Mouse (Mus musculus): ENCODE results near the gene Etfb. TPM values are rescaled to one million over a fixed set of nuclear protein-coding genes. Genes with fewer than 3 reads are reported as not detected.

The Etfb gene
- polyA plus RNA-seq, 1 experiment from 2014 or later = 668 TPM

DNA sequence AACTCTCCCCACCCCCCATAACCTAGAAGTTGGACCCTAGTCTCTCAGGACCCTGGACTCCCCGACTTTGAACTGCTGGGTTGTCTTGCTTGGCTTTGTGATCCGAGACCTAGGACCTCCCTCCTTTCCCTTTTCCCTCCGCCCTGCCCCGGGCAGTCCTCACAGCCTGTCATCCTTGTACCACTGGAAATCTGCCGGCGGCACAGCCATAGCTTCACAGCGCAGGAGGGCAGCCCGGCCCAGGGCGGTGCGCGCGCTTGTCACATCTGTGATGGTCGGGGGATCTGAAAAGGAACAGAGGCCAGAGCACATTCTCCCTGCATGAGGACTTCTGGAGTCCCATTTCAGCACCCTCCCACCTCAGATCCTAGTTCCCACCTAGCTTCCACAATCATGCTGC lies 32.5 kb downstream of the Etfb start:
- Histone ChIP-seq H3K27me3 (peaks cover 48% of the 10 kb centered on the region), H3K4me3 (no peak overlapping the region), H3K4me2 (peak overlapping the region; percentile 27; the same call in 1 of the 2 replicates), H3K9me3 (replicated peaks) (no peaks in the 10 kb centered on the region), H3K4me1 (replicated peaks) (peaks cover 9% of the 10 kb centered on the region), H3K9ac (no peak overlapping the region), H3K36me3 (no peaks in the 10 kb centered on the region), H3K27ac (no peak overlapping the region)
- no peak for ATAC-seq (replicated peaks; ENCODE audit: insufficient number of reproducible peaks, insufficient read depth, low FRiP score, low read depth)
- WGBS = 1% methylated on average over 13 of the region's 13 CpGs

DNA sequence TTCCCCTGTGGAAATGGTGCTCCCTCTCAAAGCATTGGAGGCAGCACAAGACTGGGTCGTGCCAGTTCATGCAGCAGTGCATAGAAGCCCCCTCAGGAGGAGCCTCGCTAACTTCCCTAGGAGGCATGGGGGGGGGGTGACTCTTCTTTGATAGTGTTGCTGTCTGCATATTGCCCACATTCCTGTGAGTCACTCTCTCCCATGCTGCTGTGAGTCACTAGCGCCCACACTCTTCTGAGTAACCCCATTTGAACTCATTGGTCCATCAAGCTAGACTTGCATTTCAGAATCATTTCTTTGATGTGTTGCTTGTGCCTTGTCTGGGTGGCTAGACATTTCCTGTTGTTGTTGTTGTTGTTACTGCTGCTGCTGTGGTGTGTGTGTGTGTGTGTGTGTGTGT lies 37.3 kb downstream of the Etfb start:
- peaks cover 11% of the 10 kb centered on the region for H3K4me1 ChIP-seq (replicated peaks)
- WGBS = 67% methylated on average over 3 of the region's 3 CpGs
- H3K9me3 ChIP-seq (replicated peaks) = no peaks in the 10 kb centered on the region
- peaks cover 29% of the 10 kb centered on the region for H3K27me3 ChIP-seq
- H3K9ac ChIP-seq = no peak overlapping the region
- no peak overlapping the region for H3K4me3 ChIP-seq
- no peak for ATAC-seq (replicated peaks; ENCODE audit: insufficient number of reproducible peaks, insufficient read depth, low FRiP score, low read depth)
- H3K36me3 ChIP-seq = no peaks in the 10 kb centered on the region
- no peak overlapping the region for H3K4me2 ChIP-seq
- no peak overlapping the region for H3K27ac ChIP-seq

GRCm38 (mm10) chr7:43482090-43482716 lies 38.3 kb downstream of the Etfb start:
- Histone ChIP-seq H3K4me1 (replicated peaks) (peaks cover 7% of the 10 kb centered on the region), H3K4me3 (no peak overlapping the region), H3K9ac (no peak overlapping the region), H3K36me3 (no peaks in the 10 kb centered on the region), H3K9me3 (replicated peaks) (no peaks in the 10 kb centered on the region), H3K4me2 (no peak overlapping the region), H3K27ac (no peak overlapping the region), H3K27me3 (peaks cover 19% of the 10 kb centered on the region)
- 53% methylated on average over 8 of the region's 8 CpGs for WGBS
- peak; percentile 42 for ATAC-seq (replicated peaks; ENCODE audit: insufficient number of reproducible peaks, insufficient read depth, low FRiP score, low read depth)

DNA sequence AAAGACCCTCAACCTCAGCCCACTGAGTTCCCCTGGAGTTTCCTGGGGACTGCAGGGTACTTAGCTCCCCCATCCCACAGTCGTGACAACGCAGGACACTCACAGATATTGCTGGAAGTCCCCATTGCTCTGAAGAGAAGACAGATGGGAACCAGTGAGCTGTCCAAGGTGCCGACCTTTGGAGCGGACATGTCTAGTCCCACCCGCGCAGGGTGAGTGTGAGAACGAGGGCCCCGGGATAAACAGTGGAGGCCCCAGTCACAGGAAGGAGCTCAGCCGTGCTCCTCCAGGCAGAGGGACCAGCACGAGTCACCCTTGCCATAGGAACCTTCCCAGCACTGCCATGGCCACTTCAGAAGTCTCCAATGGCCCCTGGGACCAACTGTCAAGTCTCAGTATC lies 39.4 kb downstream of the Etfb start:
- peaks cover 11% of the 10 kb centered on the region for H3K27me3 ChIP-seq
- peaks cover 7% of the 10 kb centered on the region for H3K4me1 ChIP-seq (replicated peaks)
- ATAC-seq (replicated peaks; ENCODE audit: insufficient number of reproducible peaks, insufficient read depth, low FRiP score, low read depth) = no peak
- H3K9me3 ChIP-seq (replicated peaks) = no peaks in the 10 kb centered on the region
- no peak overlapping the region for H3K4me2 ChIP-seq
- H3K9ac ChIP-seq = no peak overlapping the region
- H3K4me3 ChIP-seq = no peak overlapping the region
- WGBS = 4% methylated on average over 10 of the region's 10 CpGs
- no peak overlapping the region for H3K27ac ChIP-seq
- no peaks in the 10 kb centered on the region for H3K36me3 ChIP-seq

DNA sequence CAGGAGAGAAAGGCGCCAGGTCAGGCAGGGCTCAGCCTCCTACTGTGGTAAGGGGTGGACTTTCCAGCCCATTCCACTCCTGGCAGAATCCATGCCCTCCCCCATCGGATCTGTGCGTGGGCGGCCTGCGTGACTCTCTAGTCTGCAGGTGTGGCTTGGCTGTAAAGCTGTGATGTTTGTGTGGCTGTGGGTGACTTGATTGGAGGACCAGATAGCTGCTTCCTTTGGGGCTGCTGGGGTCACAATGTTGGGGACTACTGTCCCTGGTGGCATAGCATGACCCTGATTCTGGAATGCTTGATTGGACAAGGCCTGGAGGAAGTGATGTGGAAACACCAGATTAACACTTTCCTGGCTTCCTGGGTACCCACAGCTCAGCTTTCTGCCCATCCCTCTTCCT lies 44.8 kb downstream of the Etfb start:
- no peak overlapping the region for H3K27ac ChIP-seq
- no peak overlapping the region for H3K4me2 ChIP-seq
- H3K27me3 ChIP-seq = peaks cover 40% of the 10 kb centered on the region
- H3K4me1 ChIP-seq (replicated peaks) = peaks cover 3% of the 10 kb centered on the region
- ATAC-seq (replicated peaks; ENCODE audit: insufficient number of reproducible peaks, insufficient read depth, low FRiP score, low read depth) = no peak
- H3K36me3 ChIP-seq = no peaks in the 10 kb centered on the region
- no peak overlapping the region for H3K4me3 ChIP-seq
- no peaks in the 10 kb centered on the region for H3K9me3 ChIP-seq (replicated peaks)
- H3K9ac ChIP-seq = no peak overlapping the region
- WGBS = 41% methylated on average over 5 of the region's 5 CpGs

GRCm38 (mm10) chr7:43489631-43490125 lies 45.8 kb downstream of the Etfb start, which contains the start of gene Iglon5:
Gene Iglon5 (minus strand): TSS chr7:43490075.
- WGBS = 3% methylated on average over 25 of the region's 41 CpGs
- peak; percentile 36; the same call in 1 of the 2 replicates for ATAC-seq (replicated peaks; ENCODE audit: insufficient number of reproducible peaks, insufficient read depth, low FRiP score, low read depth)
- Histone ChIP-seq H3K36me3 (no peaks in the 10 kb centered on the region), H3K4me1 (replicated peaks) (peaks cover 3% of the 10 kb centered on the region), H3K4me2 (peak within 1 kb of the TSS; percentile 62), H3K9ac (peak within 1 kb of the TSS; percentile 38; the same call in 1 of the 2 replicates), H3K4me3 (peak within 1 kb of the TSS; percentile 42), H3K9me3 (replicated peaks) (no peaks in the 10 kb centered on the region), H3K27ac (no peak within 1 kb of the TSS), H3K27me3 (peaks cover 45% of the 10 kb centered on the region)

DNA sequence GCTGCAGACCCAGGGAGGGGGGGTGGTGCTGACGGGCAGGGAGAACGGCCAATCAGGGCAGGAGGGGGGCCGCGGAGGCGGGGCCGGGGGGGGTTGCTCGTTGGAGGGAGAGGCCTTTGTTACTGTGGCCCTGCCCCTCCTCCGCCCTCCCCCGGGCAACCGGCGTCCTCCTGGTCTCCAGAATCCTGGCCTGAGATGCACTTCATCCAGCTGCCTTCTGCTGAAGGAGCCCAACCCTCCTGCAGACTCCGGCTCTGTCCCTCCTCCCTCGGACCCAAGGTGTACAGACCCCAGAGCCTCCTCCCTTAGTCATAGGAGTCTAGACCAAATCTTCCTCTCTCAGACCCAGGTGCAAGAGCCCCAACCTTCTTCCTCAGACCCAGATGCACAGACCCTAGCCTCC lies 46.3 kb downstream of the Etfb start:
- H3K9me3 ChIP-seq (replicated peaks) = no peaks in the 10 kb centered on the region

DNA sequence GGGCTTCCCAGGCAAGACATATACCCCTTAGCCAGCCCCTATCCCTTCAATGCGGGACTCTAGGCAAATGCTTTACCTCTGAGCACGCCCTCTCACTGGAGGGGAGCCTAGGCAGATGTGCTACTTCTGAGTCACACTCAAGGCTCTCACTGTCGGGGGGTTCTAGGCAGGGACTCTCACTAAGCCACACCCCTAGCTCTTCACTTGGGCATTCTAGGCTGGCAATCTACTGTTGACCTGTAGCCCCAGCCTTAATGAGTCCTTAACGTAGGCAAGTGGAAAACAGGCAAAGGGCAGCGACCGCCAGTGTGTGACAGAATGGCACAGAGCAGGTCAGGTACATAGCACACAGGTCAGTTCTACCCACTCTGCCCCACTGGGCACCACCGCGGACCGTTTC lies 47.0 kb downstream of the Etfb start:
- 56% methylated on average over 9 of the region's 9 CpGs for WGBS
- Histone ChIP-seq H3K9ac (no peak overlapping the region), H3K4me2 (no peak overlapping the region), H3K27ac (no peak overlapping the region), H3K4me1 (replicated peaks) (peaks cover 3% of the 10 kb centered on the region), H3K4me3 (no peak overlapping the region), H3K9me3 (replicated peaks) (no peaks in the 10 kb centered on the region), H3K27me3 (peaks cover 56% of the 10 kb centered on the region), H3K36me3 (no peaks in the 10 kb centered on the region)
- no peak for ATAC-seq (replicated peaks; ENCODE audit: insufficient number of reproducible peaks, insufficient read depth, low FRiP score, low read depth)

More for the DNA sequence above, 46.3 kb downstream of the Etfb start:
- Histone ChIP-seq H3K27ac (no peak overlapping the region), H3K4me1 (replicated peaks) (peaks cover 3% of the 10 kb centered on the region), H3K27me3 (peaks cover 50% of the 10 kb centered on the region), H3K4me2 (peak overlapping the region; percentile 62), H3K36me3 (no peaks in the 10 kb centered on the region), H3K9ac (no peak overlapping the region; the same call in 1 of the 2 replicates), H3K4me3 (peak overlapping the region; percentile 42)
- no peak; the same call in 1 of the 2 replicates for ATAC-seq (replicated peaks; ENCODE audit: insufficient number of reproducible peaks, insufficient read depth, low FRiP score, low read depth)
- 4% methylated on average over 10 of the region's 13 CpGs for WGBS

DNA sequence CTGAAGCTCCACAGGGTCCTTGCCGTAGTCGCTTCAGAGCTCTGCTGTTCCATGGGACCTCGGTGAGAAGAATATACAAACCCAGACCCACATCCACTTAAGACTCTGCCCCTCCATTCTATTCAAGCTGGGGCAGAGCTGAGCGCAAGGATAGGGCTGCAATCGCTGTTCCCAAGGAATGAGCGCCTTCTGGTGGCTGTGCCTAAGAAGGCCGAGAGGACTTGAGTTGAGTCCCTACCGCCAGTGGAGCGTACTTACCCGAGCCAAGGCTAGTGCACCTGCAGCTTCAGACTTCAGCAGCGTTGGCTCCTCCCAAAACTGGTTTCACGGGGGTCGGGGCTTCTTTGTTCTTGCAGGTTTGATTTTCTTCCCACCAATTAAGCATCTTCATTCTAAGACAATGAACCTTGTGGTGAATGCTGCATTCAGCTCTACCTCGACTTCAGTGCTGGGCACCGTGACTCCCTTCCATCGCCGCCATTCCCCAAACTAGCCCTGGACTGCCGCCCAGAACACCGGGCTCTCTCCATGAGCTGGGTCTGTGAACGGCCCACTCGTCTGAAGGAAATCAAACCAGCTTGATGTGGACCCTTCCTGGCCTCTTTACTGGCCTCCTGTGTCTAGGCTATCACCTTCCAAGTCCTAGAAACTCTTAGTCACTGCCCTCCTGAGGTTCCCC lies 51.6 kb downstream of the Etfb start:
- H3K4me3 ChIP-seq = no peak overlapping the region
- no peaks in the 10 kb centered on the region for H3K9me3 ChIP-seq (replicated peaks)
- no peak overlapping the region for H3K4me2 ChIP-seq
- ATAC-seq (replicated peaks; ENCODE audit: insufficient number of reproducible peaks, insufficient read depth, low FRiP score, low read depth) = 0 out of 2 replicates have a peak, but pooled peaks have one; percentile 21
- H3K9ac ChIP-seq = no peak overlapping the region
- H3K4me1 ChIP-seq (replicated peaks) = no peaks in the 10 kb centered on the region
- H3K36me3 ChIP-seq = no peaks in the 10 kb centered on the region
- no peak overlapping the region for H3K27ac ChIP-seq
- 19% methylated on average over 21 of the region's 21 CpGs for WGBS
- peaks cover 33% of the 10 kb centered on the region for H3K27me3 ChIP-seq

Measured in heart, embryonic 15.5 days (tissue).